Mouse (Mus musculus) stomach, postnatal 0 days (tissue): ENCODE measurements around the gene Cldn1.

Experiments
- CTCF ChIP-seq: IDR thresholded peaks from 2 replicates; pipeline ENCODE4 v1.5.1; 2016; ENCODE audit warnings: antibody characterized with exemption, low read depth, mild to moderate bottlenecking, moderate library complexity
- EP300 ChIP-seq: optimal IDR thresholded peaks from 2 replicates; pipeline ENCODE3; 2016; ENCODE audit warnings: antibody characterized with exemption

- TF ChIP-seq CTCF (peak; percentile 95), EP300 (no peak)
Measured at GRCm38 (mm10) chr16:26371325-26372053, at the start of gene Cldn1.
